Mouse (Mus musculus): Measurements from ENCODE around the gene Gm20388. TPM values are rescaled to one million over a fixed set of nuclear protein-coding genes. Genes with fewer than 3 reads are reported as not detected.

The Gm20388 gene
- total RNA-seq, 1 experiment from 2014 or later = 35.7 TPM

- no peak for ATAC-seq (replicated peaks; ENCODE audit: low read depth, poor library complexity, severe bottlenecking)
Observed at GRCm38 (mm10) chr8:121081398-121081797, 1170.8 kb downstream of the Gm20388 start.

GRCm38 (mm10) chr8:121082218-121083092 is 1171.8 kb downstream of the Gm20388 start:
- ATAC-seq (replicated peaks; ENCODE audit: low read depth, poor library complexity, severe bottlenecking) = no peak

- peak; percentile 40; the same call in 1 of the 2 replicates for ATAC-seq (replicated peaks; ENCODE audit: low read depth, poor library complexity, severe bottlenecking)
Observed at GRCm38 (mm10) chr8:121083093-121083935, 1172.7 kb downstream of the Gm20388 start.

GRCm38 (mm10) chr8:121083936-121084209 is 1173.2 kb downstream of the Gm20388 start:
- no peak for ATAC-seq (replicated peaks; ENCODE audit: low read depth, poor library complexity, severe bottlenecking)

GRCm38 (mm10) chr8:121084210-121084951 is 1173.7 kb downstream of the Gm20388 start, which contains the start of gene Foxf1:
Foxf1 (plus strand) TSS chr8:121084386.
- ATAC-seq (replicated peaks; ENCODE audit: low read depth, poor library complexity, severe bottlenecking) = no peak

GRCm38 (mm10) chr8:121085011-121085410 is 1174.4 kb downstream of the Gm20388 start:
- ATAC-seq (replicated peaks; ENCODE audit: low read depth, poor library complexity, severe bottlenecking) = no peak

GRCm38 (mm10) chr8:121085561-121085960 is 1174.9 kb downstream of the Gm20388 start:
- ATAC-seq (replicated peaks; ENCODE audit: low read depth, poor library complexity, severe bottlenecking) = no peak

GRCm38 (mm10) chr8:121086004-121086900 is 1175.6 kb downstream of the Gm20388 start:
- no peak for ATAC-seq (replicated peaks; ENCODE audit: low read depth, poor library complexity, severe bottlenecking)

- ATAC-seq (replicated peaks; ENCODE audit: low read depth, poor library complexity, severe bottlenecking) = no peak
Observed at GRCm38 (mm10) chr8:121088281-121088680, 1177.6 kb downstream of the Gm20388 start.

GRCm38 (mm10) chr8:121088871-121089630 is 1178.4 kb downstream of the Gm20388 start:
- no peak for ATAC-seq (replicated peaks; ENCODE audit: low read depth, poor library complexity, severe bottlenecking)

- ATAC-seq (replicated peaks; ENCODE audit: low read depth, poor library complexity, severe bottlenecking) = no peak
Observed at GRCm38 (mm10) chr8:121089631-121090380, 1179.2 kb downstream of the Gm20388 start.

- no peak for ATAC-seq (replicated peaks; ENCODE audit: low read depth, poor library complexity, severe bottlenecking)
Observed at GRCm38 (mm10) chr8:121090716-121091115, 1180.1 kb downstream of the Gm20388 start.

GRCm38 (mm10) chr8:121092141-121092540 is 1181.5 kb downstream of the Gm20388 start:
- no peak for ATAC-seq (replicated peaks; ENCODE audit: low read depth, poor library complexity, severe bottlenecking)

GRCm38 (mm10) chr8:121092627-121093026 is 1182.0 kb downstream of the Gm20388 start:
- ATAC-seq (replicated peaks; ENCODE audit: low read depth, poor library complexity, severe bottlenecking) = peak; percentile 76

- ATAC-seq (replicated peaks; ENCODE audit: low read depth, poor library complexity, severe bottlenecking) = no peak
Observed at GRCm38 (mm10) chr8:121093496-121093895, 1182.9 kb downstream of the Gm20388 start.

- ATAC-seq (replicated peaks; ENCODE audit: low read depth, poor library complexity, severe bottlenecking) = peak; percentile 53; the same call in 1 of the 2 replicates
Observed at GRCm38 (mm10) chr8:121104049-121104818, 1193.6 kb downstream of the Gm20388 start.

Measured in common myeloid progenitor, adult 5-6 weeks (primary cell).